Mouse (Mus musculus) hindbrain, postnatal 0 days (tissue): ENCODE measurements around the gene H2-Aa. TPM values are rescaled to one million over a fixed set of nuclear protein-coding genes. Genes with fewer than 3 reads are reported as not detected.

Experiments used
- ATAC-seq: fragments of 200-750 bp; cut with Nextera tagmentation; 2 replicates; pipeline ENCODE4 v1.8.0; 2017; ENCODE audit warnings: mild to moderate bottlenecking, moderate TSS enrichment, moderate library complexity
- DNase-seq: peaks from one replicate; pipeline ENCODE4 v3.0.0-alpha.2; 2015; ENCODE audit warnings: low spot score
- H3K27ac ChIP-seq: fragments of 300-500 bp; sonication (generic); 2 replicates; pipeline ENCODE4 v1.5.1; 2014; ENCODE audit warnings: mild to moderate bottlenecking
- H3K27me3 ChIP-seq: fragments of 300-500 bp; sonication (generic); 2 replicates; pipeline ENCODE4 v1.6.1; 2014; ENCODE audit warnings: low read length, mixed read lengths; ENCODE audit not compliant: insufficient read depth
- H3K36me3 ChIP-seq: fragments of 300-500 bp; sonication (generic); 2 replicates; pipeline ENCODE4 v1.6.1; 2014; ENCODE audit warnings: low read length, mixed read lengths; ENCODE audit not compliant: insufficient read depth
- H3K4me1 ChIP-seq: fragments of 300-500 bp; sonication (generic); 2 replicates; pipeline ENCODE4 v1.6.1; 2014; ENCODE audit warnings: antibody characterized with exemption, low read length, mixed read lengths; ENCODE audit not compliant: insufficient read depth
- H3K4me2 ChIP-seq: fragments of 300-500 bp; sonication (generic); 2 replicates; pipeline ENCODE4 v1.6.1; 2014; ENCODE audit warnings: low read depth, mild to moderate bottlenecking, low read length, moderate library complexity, mixed read lengths
- H3K4me3 ChIP-seq: fragments of 300-500 bp; sonication (generic); 2 replicates; pipeline ENCODE4 v1.5.1; 2014; ENCODE audit warnings: low read length
- H3K9ac ChIP-seq: fragments of 300-500 bp; sonication (generic); replicated peaks from 2 replicates; pipeline ENCODE4 v1.6.1; 2014; ENCODE audit warnings: mild to moderate bottlenecking, low read length, moderate library complexity, mixed read lengths
- H3K9me3 ChIP-seq: fragments of 300-500 bp; sonication (generic); 2 replicates; pipeline ENCODE4 v1.6.1; 2016; ENCODE audit warnings: low read length, mixed read lengths
- CTCF ChIP-seq: IDR thresholded peaks from 2 replicates; pipeline ENCODE4 v1.5.1; 2016; ENCODE audit warnings: antibody characterized with exemption, control low read depth, low read depth
- WGBS: fragments of 180-500 bp; shearing (Covaris S2); extraction: QIAGEN DNeasy Blood & Tissue Kit; methylation state at CpG from one replicate; pipeline ENCODE4 v1.1.7; 2014; 5-methylcytosine and 5-hydroxymethylcytosine counted together
- polyA plus RNA-seq: library from polyadenylated mRNA; unstranded; fragments of >200 nt; fragmentation: Nextera tagmentation; extraction: Ambion mirVana; gene quantifications from 2 replicates; pipeline ENCODE4 v1.2.1, GENCODE M21; 2015
- total RNA-seq: library from RNA; depleted of rRNA; stranded (reverse); fragments of >200 nt; gene quantifications from 2 replicates; pipeline ENCODE4 v1.2.3, GENCODE M21; 2014

The H2-Aa gene
- total and polyA plus RNA-seq, 2 experiments from 2014 or later: 1.3 to 1.4 TPM

DNA sequence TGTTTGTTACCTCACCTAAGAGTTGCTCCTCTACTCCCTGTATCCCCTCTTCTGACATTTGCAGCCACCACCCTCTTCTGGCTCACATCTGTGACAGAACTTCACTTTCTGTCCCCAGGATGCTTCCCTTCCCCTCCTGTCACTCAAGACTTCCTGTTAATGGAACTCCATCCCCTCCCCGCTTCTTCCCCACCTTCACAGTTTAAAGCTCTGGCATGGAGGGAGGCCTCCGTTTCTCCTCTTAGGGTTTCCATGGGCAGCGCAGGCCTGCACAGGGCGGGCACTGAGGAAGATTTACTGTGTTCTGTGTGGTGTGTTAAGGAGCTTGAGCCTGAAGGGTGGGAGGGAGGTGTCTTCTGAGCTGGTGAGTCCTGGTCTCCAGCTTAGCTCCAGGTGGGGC is 20.5 kb upstream of the H2-Aa start:
- Histone ChIP-seq H3K9me3 (no peaks in the 10 kb centered on the region), H3K4me3 (no peak overlapping the region), H3K27me3 (no peaks in the 10 kb centered on the region), H3K4me2 (no peak overlapping the region), H3K27ac (no peak overlapping the region), H3K9ac (no peak overlapping the region), H3K36me3 (no peaks in the 10 kb centered on the region), H3K4me1 (peaks cover 4% of the 10 kb centered on the region; the same call in 1 of the 2 replicates)
- TF ChIP-seq CTCF: no peak
- DNase-seq: no peak
- WGBS: 90% methylated on average over 4 of the region's 4 CpGs
- ATAC-seq: no peak

DNA sequence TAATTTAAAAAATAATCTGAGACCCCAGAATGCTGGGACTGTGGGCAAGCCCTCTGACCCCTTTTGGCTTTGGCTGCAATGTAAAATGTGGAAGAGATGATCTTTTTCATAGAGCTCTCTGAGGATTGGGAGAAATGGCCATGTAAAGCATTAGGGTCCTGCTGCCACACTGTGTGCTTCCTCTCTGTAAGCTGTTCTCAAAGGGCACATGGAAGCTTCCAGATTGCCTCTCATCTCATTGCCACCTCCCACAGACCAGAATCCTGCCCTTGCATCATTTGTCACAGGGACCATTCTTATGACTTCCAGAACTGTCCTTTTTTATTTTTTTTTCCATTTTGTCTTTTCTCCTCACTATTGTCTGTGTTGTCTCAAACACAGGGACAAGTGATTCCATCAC is 19.6 kb upstream of the H2-Aa start:
- H3K9ac ChIP-seq: no peak overlapping the region
- no peak for TF ChIP-seq CTCF
- ATAC-seq: no peak
- DNase-seq: no peak
- H3K4me3 ChIP-seq: no peak overlapping the region
- no peaks in the 10 kb centered on the region for H3K27me3 ChIP-seq
- H3K9me3 ChIP-seq: no peaks in the 10 kb centered on the region
- H3K27ac ChIP-seq: no peak overlapping the region
- no peak overlapping the region for H3K4me2 ChIP-seq
- peaks cover 4% of the 10 kb centered on the region; the same call in 1 of the 2 replicates for H3K4me1 ChIP-seq
- H3K36me3 ChIP-seq: no peaks in the 10 kb centered on the region

DNA sequence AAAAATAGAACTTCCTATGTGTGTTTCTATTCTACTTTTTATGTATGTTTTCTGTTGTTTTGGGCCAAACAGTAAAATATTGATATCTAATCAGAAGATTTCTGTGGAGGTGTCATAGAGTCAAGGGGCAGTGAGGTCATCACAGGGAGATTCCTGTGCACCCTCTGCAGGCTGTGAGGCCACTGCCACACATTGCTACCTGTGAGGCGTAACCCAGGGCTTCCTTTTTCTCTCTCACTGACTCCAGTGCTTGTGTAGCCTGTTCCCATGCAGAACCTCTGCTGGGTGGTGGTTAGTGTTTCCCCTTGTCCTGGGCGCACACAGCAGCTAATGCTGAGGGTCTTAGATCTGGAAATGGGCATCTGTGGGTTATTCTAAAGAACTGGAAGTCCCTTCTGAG is 18.8 kb upstream of the H2-Aa start:
- Histone ChIP-seq H3K4me1 (peaks cover 4% of the 10 kb centered on the region; the same call in 1 of the 2 replicates), H3K9me3 (no peaks in the 10 kb centered on the region), H3K4me2 (no peak overlapping the region), H3K4me3 (no peak overlapping the region), H3K27ac (no peak overlapping the region), H3K36me3 (no peaks in the 10 kb centered on the region), H3K27me3 (no peaks in the 10 kb centered on the region), H3K9ac (no peak overlapping the region)
- no peak for TF ChIP-seq CTCF
- no peak for ATAC-seq
- no peak for DNase-seq
- 82% methylated on average over 2 of the region's 2 CpGs for WGBS

DNA sequence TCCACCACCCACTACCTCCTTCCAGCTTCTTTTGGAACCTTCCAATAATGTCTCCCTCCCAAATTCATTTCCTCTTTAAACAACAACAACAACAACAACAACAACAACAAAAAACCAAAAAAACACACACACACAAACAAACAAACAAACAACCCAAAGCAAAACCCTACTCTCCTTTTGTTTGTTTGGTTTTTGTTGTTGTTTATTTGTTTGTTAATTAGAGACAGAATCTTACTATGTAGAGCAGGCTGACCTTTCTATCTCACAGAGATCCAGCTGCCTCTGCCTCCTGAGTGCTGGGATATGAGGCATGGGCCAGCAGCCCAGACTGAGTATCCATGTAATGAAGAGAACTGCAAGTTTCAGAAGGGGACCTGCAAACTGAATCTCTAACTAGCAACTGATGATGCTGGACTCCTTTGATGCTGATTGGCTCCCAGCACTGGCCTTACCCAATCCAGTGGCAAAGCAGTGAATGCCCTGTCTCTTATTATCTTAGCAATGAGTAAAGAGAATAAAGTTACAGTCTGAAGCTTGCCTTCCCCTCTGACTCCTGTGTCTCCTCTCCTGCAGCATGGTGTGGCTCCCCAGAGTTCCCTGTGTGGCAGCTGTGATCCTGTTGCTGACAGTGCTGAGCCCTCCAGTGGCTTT is 17.9 kb upstream of the H2-Aa start, which contains the start of gene H2-Eb1:
Gene H2-Eb1 (plus strand): TSS at position 488 of the 651 bp plus-strand sequence.
- H3K36me3 ChIP-seq: no peaks in the 10 kb centered on the region
- H3K4me3 ChIP-seq: no peak within 1 kb of the TSS
- TF ChIP-seq CTCF: no peak
- H3K4me2 ChIP-seq: no peak within 1 kb of the TSS
- H3K27me3 ChIP-seq: no peaks in the 10 kb centered on the region
- peak; percentile 86 for ATAC-seq
- H3K4me1 ChIP-seq: peaks cover 4% of the 10 kb centered on the region; the same call in 1 of the 2 replicates
- DNase-seq: peak; percentile 94
- no peak within 1 kb of the TSS for H3K27ac ChIP-seq
- no peak within 1 kb of the TSS for H3K9ac ChIP-seq
- H3K9me3 ChIP-seq: no peaks in the 10 kb centered on the region

DNA sequence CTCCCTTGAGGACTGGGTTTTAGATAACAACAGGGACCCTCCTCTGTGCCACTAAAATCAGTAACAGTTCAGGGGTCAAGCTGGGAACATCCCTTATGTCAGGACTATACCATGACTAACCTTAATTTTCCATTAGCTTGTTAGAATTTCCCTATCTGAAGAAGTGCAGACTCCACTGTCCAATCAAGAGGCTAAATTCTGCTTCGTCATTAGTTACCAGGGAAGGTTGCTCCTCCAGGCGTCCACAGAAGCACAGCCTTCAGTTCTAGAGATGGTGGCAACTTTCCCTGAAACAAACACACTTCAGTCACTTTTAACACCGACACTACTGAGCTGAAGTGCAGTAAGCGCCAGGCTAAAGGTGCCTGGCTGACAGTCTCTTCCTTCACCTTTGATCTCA is 17.1 kb upstream of the H2-Aa start:
- H3K9ac ChIP-seq: no peak overlapping the region
- ATAC-seq: peak; percentile 71; the same call in 1 of the 2 replicates
- no peaks in the 10 kb centered on the region for H3K27me3 ChIP-seq
- DNase-seq: peak; percentile 82
- no peak overlapping the region for H3K4me3 ChIP-seq
- TF ChIP-seq CTCF: no peak
- H3K4me2 ChIP-seq: no peak overlapping the region
- peaks cover 4% of the 10 kb centered on the region; the same call in 1 of the 2 replicates for H3K4me1 ChIP-seq
- no peaks in the 10 kb centered on the region for H3K9me3 ChIP-seq
- 21% methylated on average over 4 of the region's 4 CpGs for WGBS
- no peak overlapping the region for H3K27ac ChIP-seq
- H3K36me3 ChIP-seq: no peaks in the 10 kb centered on the region

DNA sequence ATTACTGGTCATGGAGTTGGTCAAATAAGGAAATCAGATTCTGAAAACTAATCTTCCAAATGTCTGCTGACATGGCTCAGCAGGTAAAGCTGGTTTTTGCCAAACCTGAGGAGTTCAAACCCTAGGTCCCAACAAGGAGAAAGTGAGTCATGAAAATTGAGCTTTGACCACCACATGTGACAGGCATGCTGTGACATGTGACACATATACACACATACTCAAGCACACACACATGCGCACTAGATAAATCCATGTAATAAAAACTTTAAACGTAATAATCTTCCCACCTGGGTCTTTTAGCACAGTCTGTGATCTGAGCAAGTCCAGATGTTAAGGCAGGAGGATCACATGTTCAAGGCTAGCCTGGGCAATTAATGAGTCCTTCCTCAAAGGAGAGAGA is 16.2 kb upstream of the H2-Aa start:
- H3K9ac ChIP-seq: no peak overlapping the region
- no peaks in the 10 kb centered on the region for H3K36me3 ChIP-seq
- no peak overlapping the region for H3K4me2 ChIP-seq
- no peak overlapping the region for H3K27ac ChIP-seq
- H3K27me3 ChIP-seq: no peaks in the 10 kb centered on the region
- no peak for ATAC-seq
- H3K4me3 ChIP-seq: no peak overlapping the region
- WGBS: 86% methylated on average over 2 of the region's 2 CpGs
- no peak for DNase-seq
- no peaks in the 10 kb centered on the region for H3K4me1 ChIP-seq
- H3K9me3 ChIP-seq: no peaks in the 10 kb centered on the region
- TF ChIP-seq CTCF: no peak

DNA sequence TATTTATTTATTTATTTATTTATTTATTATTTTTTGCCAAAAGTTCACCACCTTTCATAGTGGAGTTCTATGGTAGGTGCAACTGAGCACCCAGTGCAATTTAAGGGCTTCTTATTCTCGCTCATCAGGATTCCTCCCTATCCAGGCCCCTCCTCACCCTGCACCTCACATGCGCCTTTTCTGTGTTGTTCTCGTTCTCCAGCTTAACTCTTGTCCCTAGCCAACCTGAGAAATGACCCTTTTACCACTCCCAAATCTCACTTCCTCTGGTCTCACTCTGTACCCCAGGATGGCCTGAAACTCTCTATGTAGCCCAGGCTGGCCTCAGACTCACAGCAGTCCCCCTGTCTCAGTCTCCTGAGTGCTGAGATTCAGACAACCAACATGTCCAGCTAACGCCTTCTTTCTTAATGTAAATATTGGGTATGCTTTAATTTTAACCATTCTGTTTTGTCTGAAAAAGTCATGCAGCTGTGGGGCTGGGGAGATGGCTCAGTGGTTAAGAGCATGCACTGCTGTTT is 14.1 kb upstream of the H2-Aa start:
- no peaks in the 10 kb centered on the region for H3K36me3 ChIP-seq

More for the DNA sequence above, 14.1 kb upstream of the H2-Aa start:
- no peak overlapping the region for H3K27ac ChIP-seq
- H3K4me1 ChIP-seq: no peaks in the 10 kb centered on the region
- no peak overlapping the region for H3K9ac ChIP-seq
- H3K27me3 ChIP-seq: no peaks in the 10 kb centered on the region
- H3K4me3 ChIP-seq: no peak overlapping the region
- DNase-seq (no peak), ATAC-seq (no peak)
- no peak for TF ChIP-seq CTCF
- H3K9me3 ChIP-seq: no peaks in the 10 kb centered on the region
- WGBS: 88% methylated on average over 4 of the region's 4 CpGs
- H3K4me2 ChIP-seq: no peak overlapping the region
